Mouse (Mus musculus) adrenal gland, postnatal 14 days (tissue): ENCODE measurements around the gene Abl1. TPM values are rescaled to one million over a fixed set of nuclear protein-coding genes. Genes with fewer than 3 reads are reported as not detected.
A peak's percentile ranks its signal among the peaks of the same experiment; 100 is the strongest.
"Not testable (repeated sequence)": the region's sequence is repeated elsewhere in the genome, so short reads cannot be mapped to it uniquely, and the experiment has no call there.

Experiments used
- DNase-seq: peaks from one replicate; pipeline ENCODE4 v3.0.0; 2021; ENCODE audit warnings: mixed read lengths
- long read RNA-seq, 2 experiments: library from polyadenylated mRNA; stranded (forward); transcript quantifications; one replicate each; pipeline ENCODE4 v2.0.0; 2021
- total RNA-seq: library from RNA; stranded (reverse); gene quantifications from 2 replicates; pipeline ENCODE4 v1.2.3, GENCODE M21; 2021

Gene Abl1
- total RNA-seq, result 57.5 and 67.3 TPM in 2 replicates
- long read RNA-seq, experiment 1, full-length matches to known transcripts, result 23 of 72 reads
- long read RNA-seq, experiment 1, partial matches to known transcripts, result 1 of 72 reads
- long read RNA-seq, experiment 1, other reads (novel, unspliced or antisense), result 48 of 72 reads
- long read RNA-seq, experiment 2, full-length matches to known transcripts, result 14 of 39 reads
- long read RNA-seq, experiment 2, partial matches to known transcripts, result 3 of 39 reads
- long read RNA-seq, experiment 2, other reads (novel, unspliced or antisense), result 22 of 39 reads

- DNase-seq, result peak; percentile 97
Measured at GRCm38 (mm10) chr2:31688074-31688925, at the start of gene Abl1. Gene Abl1 (plus strand): TSS chr2:31688376.

- no peak for DNase-seq
Measured at GRCm38 (mm10) chr2:31638581-31639465, 49.4 kb upstream of the Abl1 start.

- DNase-seq, result no peak
Measured at GRCm38 (mm10) chr2:31639466-31639760, 48.8 kb upstream of the Abl1 start.

GRCm38 (mm10) chr2:31639901-31640608 is 48.1 kb upstream of the Abl1 start, which contains the start of gene Prdm12:
Gene Prdm12 (plus strand): TSS chr2:31640037.
- DNase-seq, result no peak

- DNase-seq, result no peak
Measured at GRCm38 (mm10) chr2:31640609-31641507, 47.3 kb upstream of the Abl1 start.

- peak; percentile 36 for DNase-seq
Measured at GRCm38 (mm10) chr2:31641508-31641830, 46.7 kb upstream of the Abl1 start.

GRCm38 (mm10) chr2:31641929-31642328 is 46.2 kb upstream of the Abl1 start:
- no peak for DNase-seq

GRCm38 (mm10) chr2:31653971-31654853 is 34.0 kb upstream of the Abl1 start:
- peak; percentile 38 for DNase-seq

- DNase-seq, result peak; percentile 70
Measured at GRCm38 (mm10) chr2:31654854-31655559, 33.2 kb upstream of the Abl1 start.

- no peak for DNase-seq
Measured at GRCm38 (mm10) chr2:31656374-31656773, 31.8 kb upstream of the Abl1 start.

- DNase-seq, result no peak
Measured at GRCm38 (mm10) chr2:31662939-31663803, 25.0 kb upstream of the Abl1 start.

GRCm38 (mm10) chr2:31663804-31664180 is 24.4 kb upstream of the Abl1 start:
- no peak for DNase-seq

GRCm38 (mm10) chr2:31667332-31667731 is 20.8 kb upstream of the Abl1 start:
- DNase-seq, result peak; percentile 52

- DNase-seq, result peak; percentile 94
Measured at GRCm38 (mm10) chr2:31670551-31671035, 17.6 kb upstream of the Abl1 start, which contains the start of gene Exosc2. Gene Exosc2 (plus strand): TSS chr2:31670715.

GRCm38 (mm10) chr2:31678641-31679040 is 9.5 kb upstream of the Abl1 start:
- no peak for DNase-seq

- not testable (repeated sequence) for DNase-seq
Measured at GRCm38 (mm10) chr2:31681051-31681707, 7.0 kb upstream of the Abl1 start.

GRCm38 (mm10) chr2:31681731-31682235 is 6.4 kb upstream of the Abl1 start:
- DNase-seq, result no peak
